Mouse (Mus musculus): Measurements from ENCODE around the gene Adam12. TPM values are rescaled to one million over a fixed set of nuclear protein-coding genes. Genes with fewer than 3 reads are reported as not detected.

The Adam12 gene
- total RNA-seq, 4 experiments from 2014 or later = 3.1 to 5.6 (median 3.8) TPM

DNA sequence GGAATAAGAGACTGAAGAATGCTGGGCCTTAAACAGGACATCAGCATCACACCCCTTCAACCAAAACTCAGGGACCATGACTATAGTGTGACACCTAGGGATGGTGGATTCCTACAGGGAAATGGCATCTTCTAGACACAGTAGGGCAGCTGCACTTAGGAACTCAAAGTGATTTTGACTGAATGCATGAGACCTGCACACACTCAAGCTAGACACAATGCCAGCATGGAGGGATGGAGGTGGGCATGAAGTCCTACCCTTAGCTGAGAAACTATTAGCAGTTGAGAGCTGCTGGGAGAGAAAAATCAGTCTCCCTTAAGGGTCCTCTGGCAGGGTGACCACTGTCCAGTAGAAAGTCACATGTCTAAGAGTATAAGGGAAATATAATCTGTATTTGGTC lies 147.0 kb downstream of the Adam12 start:
- no peak for DNase-seq (ENCODE audit: low spot score in 2 of 2)

DNA sequence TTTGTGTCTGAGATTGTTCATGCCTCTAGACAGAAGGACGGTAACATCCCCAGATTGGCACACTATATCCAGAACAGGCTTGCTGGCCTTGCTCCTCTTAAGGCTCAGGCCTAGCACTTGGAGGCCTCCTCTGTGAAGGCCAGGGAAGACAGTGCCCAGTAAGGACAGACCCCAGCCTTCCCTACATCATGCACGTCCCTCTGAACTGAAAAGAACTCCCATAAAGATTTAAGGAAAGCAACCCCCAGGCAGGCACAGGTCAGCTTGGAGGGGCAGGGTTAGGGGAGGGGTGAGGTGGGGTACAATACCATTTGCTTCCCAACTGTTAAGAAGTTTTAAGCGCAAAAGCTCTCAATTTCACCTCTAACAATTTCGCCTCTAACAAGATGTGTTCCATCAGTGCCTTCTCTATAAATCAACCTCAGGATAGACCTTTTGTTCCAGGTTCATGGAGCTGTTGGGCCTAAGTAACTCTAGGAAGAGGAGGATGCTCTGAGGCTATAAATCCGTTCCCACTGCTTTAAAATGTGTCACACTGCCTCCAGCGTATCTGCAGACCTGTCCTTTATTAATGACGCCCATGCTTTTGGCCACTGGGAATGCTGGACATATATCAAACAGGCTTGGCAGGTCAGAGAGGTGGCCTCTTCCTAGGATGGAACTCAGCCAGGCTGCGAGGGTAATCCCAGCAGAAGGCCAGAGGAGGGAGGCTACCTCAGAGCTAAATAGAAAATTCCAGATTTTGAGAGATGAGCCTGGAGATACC lies 150.5 kb downstream of the Adam12 start:
- DNase-seq (ENCODE audit: low spot score in 2 of 2) = no peak

DNA sequence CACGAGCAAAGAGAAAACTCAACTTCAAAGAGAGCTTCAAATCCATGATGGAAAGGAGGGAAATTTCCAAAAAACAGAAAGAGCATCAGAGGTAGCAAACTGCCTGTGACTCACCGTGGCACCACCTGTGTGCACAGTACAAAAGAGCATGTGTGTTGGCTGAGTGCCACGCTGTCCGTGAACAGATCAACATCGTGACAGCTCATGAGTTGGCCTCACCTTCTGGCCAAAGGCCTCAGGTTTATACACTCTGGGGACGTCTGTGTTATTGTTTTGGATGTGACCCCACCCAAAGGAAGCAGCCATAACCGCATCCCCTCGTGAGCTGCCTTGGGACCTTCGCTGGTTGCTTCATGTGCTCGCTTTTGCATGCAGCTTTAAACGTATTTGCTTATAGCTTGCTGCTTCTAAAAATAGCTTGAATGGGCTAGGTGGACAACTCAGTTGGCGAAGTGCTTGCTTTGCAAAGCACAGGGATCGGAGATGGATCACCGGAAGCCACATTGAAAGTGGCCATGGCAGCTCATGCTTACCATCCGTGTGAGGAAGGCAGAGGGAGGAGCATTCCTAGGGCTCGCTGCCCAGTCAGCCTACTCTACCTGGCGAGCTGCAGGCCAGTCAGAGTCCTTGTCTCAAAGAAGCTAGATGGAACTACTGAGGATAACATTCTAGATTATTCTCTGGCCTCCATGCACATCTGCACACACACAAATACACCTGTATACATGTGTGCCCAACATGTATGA lies 151.8 kb downstream of the Adam12 start:
- no peak for DNase-seq (ENCODE audit: low spot score in 2 of 2)

DNA sequence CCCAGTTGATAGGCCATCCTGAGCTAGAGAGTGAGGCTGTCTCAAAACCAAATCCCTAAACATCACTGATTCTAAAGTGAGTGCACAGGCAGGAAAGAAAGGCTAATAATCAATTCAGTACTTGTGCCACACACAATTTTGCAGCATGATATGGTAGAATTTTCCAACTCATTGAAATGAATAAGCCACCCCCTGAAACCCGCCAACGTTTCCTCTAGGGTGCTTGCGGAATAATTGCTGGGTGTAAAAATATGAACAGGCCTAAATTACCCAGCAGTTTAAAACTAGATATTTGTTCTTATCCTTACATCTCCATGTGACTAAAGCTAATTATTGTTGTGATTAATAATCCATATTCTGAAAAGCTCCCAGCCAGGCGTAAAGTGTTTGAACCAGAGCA lies 154.3 kb downstream of the Adam12 start:
- DNase-seq (ENCODE audit: low spot score in 2 of 2) = no peak

DNA sequence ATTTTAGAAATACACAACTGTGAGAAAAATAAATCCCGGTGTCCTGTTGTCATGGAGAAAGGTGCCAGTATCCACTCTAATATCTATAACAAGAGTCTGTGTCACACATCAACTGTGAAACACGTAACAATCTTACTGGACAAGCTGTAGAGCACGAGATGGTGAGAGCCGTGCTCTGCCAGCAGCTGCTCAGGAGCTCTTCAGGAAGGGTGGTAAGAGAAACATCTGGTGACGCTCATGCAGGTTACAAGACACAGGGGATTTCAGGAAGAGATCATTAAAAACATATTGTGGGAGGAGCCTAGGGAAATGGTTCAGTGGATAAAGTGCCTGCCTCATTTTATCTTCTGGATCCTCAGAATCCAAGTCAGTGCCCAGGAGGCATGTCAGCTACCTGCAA lies 158.9 kb downstream of the Adam12 start:
- no peak for DNase-seq (ENCODE audit: low spot score in 2 of 2)

DNA sequence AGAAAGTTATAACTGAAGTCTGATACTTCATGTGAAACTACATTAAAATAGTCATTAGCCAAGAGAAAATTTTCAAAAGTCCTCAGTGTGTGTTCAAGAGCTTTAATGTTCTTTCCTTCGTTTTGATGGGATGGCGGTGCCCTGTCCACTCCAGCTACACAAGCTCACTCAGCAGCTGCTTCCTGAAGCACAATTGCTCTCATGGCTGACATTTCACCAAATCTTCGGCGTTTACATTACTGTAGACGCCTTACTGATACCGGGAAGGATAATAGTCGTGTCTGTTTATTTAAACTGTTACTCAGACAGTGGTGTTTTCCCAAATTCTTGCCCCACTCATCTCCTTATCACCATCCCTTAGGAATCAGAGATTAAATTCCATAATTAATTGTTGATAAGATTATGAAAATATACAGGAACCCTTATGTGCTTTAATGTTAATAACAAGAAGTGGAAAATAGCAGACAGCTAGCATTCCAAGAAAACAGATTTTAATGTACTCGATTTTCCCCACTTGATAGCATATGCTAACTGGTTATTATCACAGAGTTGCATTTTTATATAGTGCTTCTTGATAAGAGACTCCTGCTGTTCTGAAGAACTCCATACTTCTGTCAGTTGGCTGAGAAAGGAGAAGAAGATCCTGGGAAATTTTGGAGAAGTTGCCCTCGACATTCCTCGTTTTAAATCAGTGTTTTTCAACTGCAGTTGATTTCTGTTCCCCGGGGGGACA lies 160.6 kb downstream of the Adam12 start:
- no peak for DNase-seq (ENCODE audit: low spot score in 2 of 2)

DNA sequence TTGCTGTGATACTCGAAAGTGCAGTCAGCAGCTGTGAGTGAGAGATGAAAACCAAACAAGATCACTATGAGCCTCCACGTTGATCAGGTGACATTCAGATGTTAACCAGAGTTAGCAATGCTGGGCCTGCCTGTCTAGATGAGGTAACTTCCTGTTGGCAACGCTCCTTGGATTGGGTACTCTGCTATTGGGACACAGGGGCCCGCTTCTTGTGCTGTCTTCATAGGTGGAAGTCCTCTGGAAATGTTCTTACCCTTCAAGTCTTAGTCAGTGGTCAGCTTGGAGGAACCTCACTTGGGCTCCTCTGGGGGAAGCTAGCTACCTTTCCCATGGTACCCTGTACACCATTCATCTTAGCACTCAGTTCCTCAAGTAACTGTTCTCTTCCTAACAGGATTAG lies 169.3 kb downstream of the Adam12 start:
- DNase-seq (ENCODE audit: low spot score in 2 of 2) = no peak

DNA sequence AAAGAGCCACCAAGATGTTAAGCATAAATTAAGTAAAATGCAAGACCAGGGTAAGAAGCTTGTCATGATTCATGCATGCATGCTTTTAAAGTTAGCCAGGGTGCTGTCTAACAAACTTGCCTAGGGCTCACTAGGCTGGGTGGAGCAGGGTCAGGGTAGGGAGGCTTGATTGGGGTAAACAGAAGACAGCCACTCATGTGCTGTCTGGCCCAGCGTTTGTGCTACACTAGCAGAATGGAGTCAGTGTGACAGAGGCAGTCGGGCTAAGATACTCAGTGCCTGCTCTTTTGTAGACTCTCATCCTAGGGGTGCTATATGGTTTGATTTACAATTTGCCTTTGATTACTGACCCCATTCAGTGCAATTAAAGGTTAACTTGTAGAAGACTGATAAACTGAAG lies 179.5 kb downstream of the Adam12 start:
- DNase-seq (ENCODE audit: low spot score in 2 of 2) = no peak

DNA sequence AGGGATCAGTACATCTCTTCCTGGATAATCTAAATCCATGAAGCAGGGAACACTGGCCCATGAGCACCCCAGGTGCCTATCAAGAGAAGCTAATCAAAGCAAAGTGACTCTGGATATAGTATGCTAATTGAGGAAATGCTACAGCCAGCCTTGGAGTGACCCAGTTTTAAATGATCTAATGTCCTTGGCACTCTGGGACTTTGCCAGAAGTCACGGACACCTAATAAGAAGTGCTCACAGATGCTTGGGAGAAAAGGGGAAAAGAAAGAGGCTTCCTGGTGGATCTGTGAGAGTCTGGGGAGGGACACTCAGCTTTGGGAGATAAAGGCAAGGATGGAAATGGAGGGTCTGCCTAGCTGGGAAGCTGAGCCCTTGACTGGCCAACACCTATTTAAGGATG lies 181.6 kb downstream of the Adam12 start:
- DNase-seq (ENCODE audit: low spot score in 2 of 2) = no peak

DNA sequence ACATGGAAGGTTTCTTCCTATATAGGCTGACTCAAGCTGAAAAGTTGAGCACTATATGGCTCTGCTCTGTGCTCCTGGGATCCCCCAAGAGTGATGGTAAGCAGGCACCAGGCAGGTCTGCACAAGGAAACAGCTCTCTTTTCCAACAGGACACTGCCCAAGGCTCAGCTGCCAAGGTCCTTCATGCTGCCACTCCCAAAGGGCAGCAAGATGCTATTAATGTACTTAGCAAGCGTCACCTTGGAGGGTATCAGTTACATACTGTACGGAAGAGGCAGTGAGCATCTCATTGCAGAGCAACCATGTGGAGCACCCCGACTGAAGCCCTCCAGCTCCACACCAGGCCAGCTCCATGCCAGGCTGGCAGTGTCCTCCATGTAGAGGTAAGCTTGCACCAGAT lies 185.6 kb downstream of the Adam12 start:
- no peak for DNase-seq (ENCODE audit: low spot score in 2 of 2)

DNA sequence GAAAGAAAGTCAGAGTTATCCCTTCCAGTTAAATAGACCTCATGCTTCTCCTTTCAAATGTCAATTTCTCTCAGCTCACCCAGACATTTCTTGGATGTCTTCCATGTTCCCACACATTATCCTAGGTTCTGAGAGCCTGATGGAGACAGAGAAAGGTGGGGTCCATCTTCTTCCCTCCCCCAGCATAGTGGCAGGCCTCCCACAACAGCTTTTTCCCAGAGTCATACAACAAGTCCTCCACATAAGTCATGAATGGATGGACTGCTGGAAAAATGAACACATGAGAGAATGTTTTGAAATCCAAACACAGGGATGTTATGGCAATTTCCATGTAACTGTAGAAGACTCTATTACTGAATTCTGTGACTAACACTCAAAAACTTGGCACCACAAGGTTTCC lies 188.4 kb downstream of the Adam12 start:
- DNase-seq (ENCODE audit: low spot score in 2 of 2) = no peak

DNA sequence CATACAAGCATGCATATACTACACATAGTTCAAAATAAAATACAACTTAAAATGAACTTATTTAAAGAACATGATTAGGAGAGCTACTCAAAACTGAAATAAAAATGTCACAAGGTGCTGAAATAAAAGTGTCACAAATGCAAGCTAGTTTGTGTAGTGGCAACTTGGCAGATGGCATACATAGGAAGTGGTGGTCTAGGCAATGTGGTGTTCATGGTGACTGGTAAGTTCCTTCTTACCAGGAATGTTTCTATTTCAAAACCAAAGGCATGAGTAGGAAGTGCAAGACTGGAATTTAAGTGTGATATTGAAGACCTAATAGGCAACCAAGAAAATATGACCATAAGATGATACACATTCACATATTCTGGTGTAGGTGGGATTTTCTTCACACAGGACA lies 189.3 kb downstream of the Adam12 start:
- DNase-seq (ENCODE audit: low spot score in 2 of 2) = no peak

DNA sequence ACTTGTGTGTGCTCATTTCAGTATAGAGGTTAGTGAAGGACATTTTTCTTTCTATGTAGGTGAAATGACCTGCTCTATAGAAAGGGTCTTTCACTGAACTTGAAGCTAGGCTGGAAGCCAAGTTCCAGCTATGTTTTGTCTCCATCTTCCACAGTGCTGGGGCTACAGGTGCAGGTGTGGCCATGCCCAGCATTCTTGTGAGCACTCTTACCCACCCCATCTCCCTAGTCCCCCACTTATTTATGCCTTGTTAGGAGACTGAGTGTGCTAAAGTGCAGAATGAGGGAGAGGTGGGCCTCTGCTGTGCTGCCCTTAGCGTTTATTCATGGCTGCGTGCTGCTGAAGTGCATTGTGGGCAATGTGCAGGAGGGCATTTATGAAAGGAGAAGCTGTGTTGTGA lies 198.0 kb downstream of the Adam12 start:
- no peak for DNase-seq (ENCODE audit: low spot score in 2 of 2)

DNA sequence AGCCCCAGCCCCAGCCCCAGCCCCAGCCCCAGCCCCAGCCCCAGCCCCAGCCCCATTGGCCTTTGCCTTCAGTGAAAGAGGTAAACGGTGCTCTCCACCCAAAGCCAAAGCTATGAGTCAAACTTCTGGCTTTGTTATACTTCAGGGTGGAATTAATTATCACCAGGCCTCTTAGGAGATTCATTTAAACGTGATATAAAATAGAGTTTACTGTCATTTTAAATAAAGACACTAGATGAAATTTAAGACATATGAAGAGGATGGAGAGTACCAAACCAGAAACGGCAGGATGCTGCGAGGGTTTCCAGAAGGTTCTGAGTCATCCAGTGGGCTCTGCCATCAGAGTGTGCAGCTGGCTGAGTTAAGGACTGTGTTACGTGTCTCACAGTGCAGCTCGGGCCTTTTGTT lies 199.0 kb downstream of the Adam12 start:
- DNase-seq (ENCODE audit: low spot score in 2 of 2) = peak in 1 of 2 experiments; percentile 32

DNA sequence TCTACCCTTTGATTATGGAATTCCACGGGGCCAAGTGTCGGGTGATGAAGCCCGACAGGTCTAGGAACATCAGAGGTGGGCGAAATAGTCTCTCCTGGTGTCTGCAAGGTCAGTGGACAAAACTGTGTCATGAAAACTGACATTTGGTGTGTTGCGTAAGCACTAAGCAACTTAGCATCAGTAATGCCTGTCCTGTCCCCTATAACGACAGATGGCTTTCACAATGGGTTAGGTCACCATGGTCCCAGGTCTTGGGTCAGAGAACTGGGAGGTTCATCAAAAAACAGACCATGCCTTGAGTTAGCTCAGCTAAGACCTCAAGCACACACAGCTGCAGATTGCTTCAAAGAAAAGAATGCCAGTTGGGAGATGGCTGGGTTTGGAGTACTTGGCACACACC lies 200.2 kb downstream of the Adam12 start:
- no peak for DNase-seq (ENCODE audit: low spot score in 2 of 2)

DNA sequence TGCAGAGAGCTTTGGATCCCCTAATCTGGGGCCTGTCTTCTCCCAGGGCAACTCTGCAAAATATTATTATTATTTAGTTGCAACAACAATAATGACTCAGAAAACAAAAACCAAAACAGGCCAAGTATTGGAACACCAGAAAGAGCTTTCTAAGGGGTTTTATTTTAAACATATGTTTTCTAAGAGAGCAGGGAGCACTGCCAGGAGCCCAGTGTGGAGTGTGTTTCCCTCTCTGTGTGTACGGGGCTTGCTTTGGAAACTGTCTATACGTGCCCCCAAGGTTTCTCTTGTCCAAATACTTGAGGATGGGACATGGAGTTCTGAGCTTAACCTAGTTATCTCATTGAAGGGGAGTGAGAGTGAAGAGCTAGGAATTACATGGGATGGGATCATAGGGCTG lies 200.7 kb downstream of the Adam12 start:
- no peak for DNase-seq (ENCODE audit: low spot score in 2 of 2)

DNA sequence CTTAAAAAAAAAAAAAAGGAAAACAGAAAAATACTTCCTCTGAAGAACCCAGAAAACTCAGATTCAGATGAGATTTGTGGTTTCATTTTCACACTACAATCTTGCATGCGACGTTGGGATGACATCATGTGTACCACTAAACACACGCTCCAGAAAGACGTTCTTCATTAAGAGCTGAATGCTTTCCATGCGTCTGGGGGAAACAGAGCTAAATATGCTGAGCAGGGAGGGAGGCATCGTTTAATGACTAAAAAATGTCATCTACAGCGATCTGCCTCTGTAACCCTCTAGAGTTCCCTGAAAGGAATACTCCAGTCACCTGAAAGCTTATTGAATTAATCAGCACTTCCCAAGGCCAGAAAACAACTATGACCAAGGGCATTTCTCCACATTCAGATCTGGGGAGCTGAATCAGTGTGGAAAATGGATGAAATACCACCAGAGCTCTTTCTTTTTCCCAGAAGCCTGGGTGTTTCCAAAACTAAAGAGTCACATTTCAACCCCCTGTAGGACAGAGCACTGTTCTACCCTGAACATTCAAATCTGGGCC lies 203.6 kb downstream of the Adam12 start:
- no peak for DNase-seq (ENCODE audit: low spot score in 2 of 2)

DNA sequence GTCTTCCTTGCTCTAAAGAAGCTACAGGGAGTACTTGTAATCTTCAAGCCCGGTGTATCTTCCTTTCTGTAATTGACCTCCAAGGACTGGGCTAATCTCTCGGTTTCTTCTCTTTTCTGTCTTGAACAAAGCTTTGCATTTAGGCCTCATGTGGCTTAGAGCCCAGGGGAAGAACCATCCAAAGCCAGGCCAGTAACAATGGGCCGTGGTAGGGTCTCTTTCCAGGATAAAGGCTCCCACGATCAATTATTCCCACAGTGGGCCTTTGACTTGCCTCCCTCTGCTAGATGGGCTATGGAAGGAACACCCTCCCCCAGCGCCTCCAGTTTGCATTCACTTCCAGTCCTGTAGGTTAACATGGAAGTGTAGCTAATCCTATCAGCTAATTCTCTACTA lies 204.9 kb downstream of the Adam12 start:
- DNase-seq (ENCODE audit: low spot score in 2 of 2) = no peak

DNA sequence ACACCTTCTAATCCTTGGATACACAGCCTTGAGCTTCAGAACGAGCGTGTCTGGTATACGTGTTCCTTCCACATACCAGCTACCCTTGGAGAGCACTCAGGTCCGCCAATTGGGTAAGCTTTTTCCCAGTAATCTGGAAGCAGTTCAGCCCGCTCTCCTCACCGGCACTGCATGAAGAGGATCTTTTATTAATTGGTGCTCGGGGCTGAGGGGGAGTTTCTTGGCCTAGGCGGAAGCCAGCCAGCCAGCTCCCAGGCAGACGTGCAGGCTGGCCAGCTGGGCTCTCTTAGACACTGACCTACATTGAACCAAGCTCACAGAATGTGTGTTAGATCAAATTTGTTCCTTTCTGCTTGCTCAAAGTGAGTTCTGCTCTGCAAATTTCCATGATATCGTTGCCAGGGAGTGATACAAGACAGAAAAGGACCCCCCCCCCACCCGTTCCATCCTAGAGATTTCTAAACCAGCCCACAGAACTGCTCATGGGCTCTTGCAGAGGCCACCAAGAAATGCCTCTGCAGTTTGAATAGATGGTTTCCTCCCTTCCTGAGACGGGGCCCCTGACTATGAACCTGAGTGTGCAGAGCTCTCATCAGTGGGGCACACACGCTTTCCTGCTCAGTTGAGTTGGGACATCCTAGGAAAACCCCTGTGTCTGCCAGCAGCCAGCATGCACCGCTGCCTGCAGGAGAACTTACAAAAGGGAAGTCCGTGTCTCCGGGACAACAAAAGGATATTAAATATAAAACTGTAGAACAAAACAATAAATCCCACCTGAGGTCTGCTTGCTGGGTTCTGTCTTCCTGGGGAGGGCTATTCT lies 205.5 kb downstream of the Adam12 start:
- DNase-seq (ENCODE audit: low spot score in 2 of 2) = peak; percentile 8 to 45

DNA sequence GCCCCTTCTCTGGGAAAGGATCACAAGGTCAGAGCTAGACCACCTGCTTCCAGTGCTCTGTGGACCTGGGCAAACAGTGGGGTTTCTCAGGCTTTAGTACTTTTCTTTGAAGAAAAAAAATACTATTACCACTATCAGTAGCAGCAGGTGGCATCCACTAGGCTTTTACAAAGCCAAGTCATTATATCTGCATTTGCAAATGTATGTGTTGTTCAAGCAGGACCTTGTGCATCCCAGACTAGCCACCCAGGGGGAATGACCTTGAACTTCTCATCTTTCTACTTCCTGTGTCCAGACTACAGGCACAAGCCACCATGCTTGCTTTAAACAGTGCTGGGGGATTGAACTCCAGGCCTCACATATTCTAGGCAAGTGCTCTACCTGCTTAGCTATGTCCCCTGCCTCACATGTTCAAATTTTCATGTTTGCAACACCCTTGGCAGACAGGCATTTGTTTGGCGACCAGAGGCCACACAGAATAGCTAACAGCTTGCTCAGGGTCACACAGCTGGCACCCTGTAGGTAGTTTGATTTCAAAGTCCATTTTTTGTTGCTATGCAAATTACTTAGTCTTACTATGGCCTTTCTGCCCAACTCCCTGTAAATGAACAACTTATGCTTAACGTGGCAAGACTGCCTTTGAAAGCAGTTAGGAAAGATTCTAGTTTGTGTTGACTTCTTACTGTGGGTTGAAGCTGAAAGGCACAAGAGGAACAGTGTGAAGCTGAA lies 209.6 kb downstream of the Adam12 start:
- no peak for DNase-seq (ENCODE audit: low spot score in 2 of 2)

DNA sequence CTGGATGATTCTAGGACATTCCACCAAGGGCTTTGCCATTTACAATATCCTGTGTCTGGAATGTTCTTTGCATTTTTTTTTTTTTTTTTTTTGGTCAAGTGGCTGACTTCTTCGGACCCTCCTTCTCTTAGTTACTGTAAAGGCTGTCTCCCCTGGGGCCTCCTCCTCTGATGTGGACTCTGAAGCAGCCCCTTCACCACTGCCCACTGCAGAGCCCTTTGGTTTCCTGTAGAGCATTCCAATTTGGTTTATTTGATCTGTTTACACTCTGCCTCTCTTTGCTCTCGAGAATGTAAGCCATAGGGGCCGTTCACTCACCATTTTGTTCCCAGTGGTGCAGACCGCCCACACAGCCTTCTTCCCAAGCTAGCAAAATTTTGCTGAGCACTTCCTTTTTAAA lies 216.7 kb downstream of the Adam12 start:
- DNase-seq (ENCODE audit: low spot score in 2 of 2) = no peak

Data from left cerebral cortex, adult 8-10 months (tissue).